Mouse (Mus musculus) lung, embryonic 16.5 days (tissue): ENCODE results near the gene Ubash3a. TPM values are rescaled to one million over a fixed set of nuclear protein-coding genes. Genes with fewer than 3 reads are reported as not detected.
"Not testable (repeated sequence)": the region's sequence is repeated elsewhere in the genome, so short reads cannot be mapped to it uniquely, and the experiment has no call there.

ENCODE experiments used
- ATAC-seq: fragments of 200-750 bp; cut with Nextera tagmentation; 2 replicates; pipeline ENCODE4 v1.8.0; 2017; ENCODE audit warnings: low read depth, mild to moderate bottlenecking, moderate library complexity
- H3K27ac ChIP-seq: fragments of 300-500 bp; sonication (generic); 2 replicates; pipeline ENCODE4 v1.5.1; 2014; ENCODE audit warnings: mild to moderate bottlenecking, control low read depth, low read length
- H3K27me3 ChIP-seq: fragments of 300-500 bp; sonication (generic); 2 replicates; pipeline ENCODE4 v1.6.1; 2014; ENCODE audit warnings: low read depth, low read length, mixed read lengths; ENCODE audit not compliant: control insufficient read depth, insufficient read depth
- H3K36me3 ChIP-seq: fragments of 300-500 bp; sonication (generic); 2 replicates; pipeline ENCODE4 v1.6.1; 2014; ENCODE audit warnings: low read length; ENCODE audit not compliant: control insufficient read depth, insufficient read depth
- H3K4me1 ChIP-seq: fragments of 300-500 bp; sonication (generic); replicated peaks from 2 replicates; pipeline ENCODE4 v1.6.1; 2014; ENCODE audit warnings: low read length, mixed read lengths; ENCODE audit not compliant: control insufficient read depth, insufficient read depth
- H3K4me2 ChIP-seq: fragments of 300-500 bp; sonication (generic); 2 replicates; pipeline ENCODE4 v1.6.1; 2014; ENCODE audit warnings: low read depth, low read length, control low read depth
- H3K4me3 ChIP-seq: fragments of 300-500 bp; sonication (generic); 2 replicates; pipeline ENCODE4 v1.5.1; 2014; ENCODE audit warnings: mild to moderate bottlenecking, low read length, control low read depth
- H3K9ac ChIP-seq: fragments of 300-500 bp; sonication (generic); 2 replicates; pipeline ENCODE4 v1.6.1; 2014; ENCODE audit warnings: low read length, control low read depth
- H3K9me3 ChIP-seq: fragments of 300-500 bp; sonication (generic); 2 replicates; pipeline ENCODE4 v1.6.1; 2016; ENCODE audit warnings: low read length; ENCODE audit not compliant: control insufficient read depth
- WGBS: fragments of 180-500 bp; shearing (Covaris S2); extraction: QIAGEN DNeasy Blood & Tissue Kit; methylation state at CpG from one replicate; pipeline ENCODE4 v1.1.7; 2014; 5-methylcytosine and 5-hydroxymethylcytosine counted together
- polyA plus RNA-seq: library from polyadenylated mRNA; unstranded; fragments of >200 nt; fragmentation: Nextera tagmentation; extraction: Ambion mirVana; gene quantifications from 2 replicates; pipeline ENCODE4 v1.2.1, GENCODE M21; 2015

The Ubash3a gene
- polyA plus RNA-seq, 1 experiment from 2014 or later: 0.90 TPM

GRCm38 (mm10) chr17:31270736-31271135 is 63.1 kb downstream of the Ubash3a start:
- H3K4me2 ChIP-seq, ATAC-seq, H3K4me3 ChIP-seq, H3K27me3 ChIP-seq, H3K9me3 ChIP-seq, H3K27ac ChIP-seq, H3K4me1 ChIP-seq, H3K36me3 ChIP-seq, H3K9ac ChIP-seq: not testable (repeated sequence)
- 75% methylated on average over 8 of the region's 8 CpGs for WGBS

- no peak overlapping the region for H3K4me2 ChIP-seq
- no peaks in the 10 kb centered on the region for H3K27me3 ChIP-seq
- H3K9me3 ChIP-seq: no peaks in the 10 kb centered on the region
- H3K4me3 ChIP-seq: no peak overlapping the region
- no peak overlapping the region for H3K9ac ChIP-seq
- no peak overlapping the region for H3K27ac ChIP-seq
- 47% methylated on average over 3 of the region's 7 CpGs for WGBS
- no peaks in the 10 kb centered on the region for H3K4me1 ChIP-seq
- H3K36me3 ChIP-seq: no peaks in the 10 kb centered on the region
- ATAC-seq: no peak
These were observed 63.6 kb downstream of the Ubash3a start for GRCm38 (mm10) chr17:31271136-31271851.

- Histone ChIP-seq H3K4me3 (no peak overlapping the region), H3K27ac (no peak overlapping the region), H3K4me2 (no peak overlapping the region), H3K9me3 (no peaks in the 10 kb centered on the region), H3K9ac (no peak overlapping the region), H3K36me3 (no peaks in the 10 kb centered on the region), H3K4me1 (peaks cover 6% of the 10 kb centered on the region), H3K27me3 (no peaks in the 10 kb centered on the region)
- ATAC-seq: no peak
- 78% methylated on average over 9 of the region's 9 CpGs for WGBS
These were observed 64.9 kb downstream of the Ubash3a start for GRCm38 (mm10) chr17:31272416-31273165.

- no peaks in the 10 kb centered on the region for H3K27me3 ChIP-seq
- no peak for ATAC-seq
- no peak overlapping the region for H3K4me2 ChIP-seq
- H3K4me1 ChIP-seq: peaks cover 6% of the 10 kb centered on the region
- no peak overlapping the region for H3K9ac ChIP-seq
- H3K9me3 ChIP-seq: no peaks in the 10 kb centered on the region
- H3K27ac ChIP-seq: no peak overlapping the region
- H3K36me3 ChIP-seq: no peaks in the 10 kb centered on the region
- WGBS: 85% methylated on average over 8 of the region's 8 CpGs
- H3K4me3 ChIP-seq: no peak overlapping the region
These were observed 66.0 kb downstream of the Ubash3a start for GRCm38 (mm10) chr17:31273631-31274030.

- Histone ChIP-seq H3K4me1 (peaks cover 6% of the 10 kb centered on the region), H3K9me3 (no peaks in the 10 kb centered on the region), H3K27ac (no peak overlapping the region), H3K4me2 (no peak overlapping the region), H3K9ac (no peak overlapping the region), H3K36me3 (no peaks in the 10 kb centered on the region), H3K27me3 (no peaks in the 10 kb centered on the region), H3K4me3 (no peak overlapping the region)
- 56% methylated on average over 6 of the region's 6 CpGs for WGBS
- ATAC-seq: no peak
These were observed 67.5 kb downstream of the Ubash3a start for GRCm38 (mm10) chr17:31275181-31275580.

GRCm38 (mm10) chr17:31276207-31276921 is 68.7 kb downstream of the Ubash3a start:
- H3K9ac ChIP-seq: peak overlapping the region; percentile 27; the same call in 1 of the 2 replicates
- H3K9me3 ChIP-seq: no peaks in the 10 kb centered on the region
- H3K27ac ChIP-seq: no peak overlapping the region
- 25% methylated on average over 9 of the region's 9 CpGs for WGBS
- no peaks in the 10 kb centered on the region for H3K27me3 ChIP-seq
- H3K4me1 ChIP-seq: peaks cover 6% of the 10 kb centered on the region
- peak; percentile 14; the same call in 1 of the 2 replicates for ATAC-seq
- no peaks in the 10 kb centered on the region for H3K36me3 ChIP-seq
- peak overlapping the region; percentile 52 for H3K4me3 ChIP-seq
- H3K4me2 ChIP-seq: peak overlapping the region; percentile 74

- 9% methylated on average over 43 of the region's 44 CpGs for WGBS
- H3K27ac ChIP-seq: no peak within 1 kb of the TSS
- no peaks in the 10 kb centered on the region for H3K27me3 ChIP-seq
- no peaks in the 10 kb centered on the region for H3K36me3 ChIP-seq
- no peaks in the 10 kb centered on the region for H3K9me3 ChIP-seq
- H3K9ac ChIP-seq: peak within 1 kb of the TSS; percentile 27
- peaks cover 6% of the 10 kb centered on the region for H3K4me1 ChIP-seq
- peak; percentile 90 for ATAC-seq
- peak within 1 kb of the TSS; percentile 74 for H3K4me2 ChIP-seq
- H3K4me3 ChIP-seq: peak within 1 kb of the TSS; percentile 52
These were observed 69.5 kb downstream of the Ubash3a start, which contains the start of gene Rsph1 for GRCm38 (mm10) chr17:31276922-31277918. TSS of gene Rsph1 (minus strand) at chr17:31277383.

- H3K9ac ChIP-seq: no peak overlapping the region
- no peaks in the 10 kb centered on the region for H3K27me3 ChIP-seq
These were observed 70.3 kb downstream of the Ubash3a start for GRCm38 (mm10) chr17:31277931-31278330.

More at GRCm38 (mm10) chr17:31277931-31278330, 70.3 kb downstream of the Ubash3a start:
- no peaks in the 10 kb centered on the region for H3K36me3 ChIP-seq
- WGBS: 50% methylated on average over 4 of the region's 4 CpGs
- no peak overlapping the region for H3K4me2 ChIP-seq
- H3K27ac ChIP-seq: no peak overlapping the region
- no peak overlapping the region for H3K4me3 ChIP-seq
- no peak for ATAC-seq
- no peaks in the 10 kb centered on the region for H3K9me3 ChIP-seq
- peaks cover 12% of the 10 kb centered on the region for H3K4me1 ChIP-seq
